Mouse (Mus musculus) cerebral cortex, adult 2 months (tissue): Measurements from ENCODE around the gene Tpk1.

Experiments
- WGBS: fragments of 180-500 bp; shearing (Covaris S2); methylation state at CpG from one replicate; pipeline ENCODE4 v1.1.7; 2018; 5-methylcytosine and 5-hydroxymethylcytosine counted together

Tpk1 gene

DNA sequence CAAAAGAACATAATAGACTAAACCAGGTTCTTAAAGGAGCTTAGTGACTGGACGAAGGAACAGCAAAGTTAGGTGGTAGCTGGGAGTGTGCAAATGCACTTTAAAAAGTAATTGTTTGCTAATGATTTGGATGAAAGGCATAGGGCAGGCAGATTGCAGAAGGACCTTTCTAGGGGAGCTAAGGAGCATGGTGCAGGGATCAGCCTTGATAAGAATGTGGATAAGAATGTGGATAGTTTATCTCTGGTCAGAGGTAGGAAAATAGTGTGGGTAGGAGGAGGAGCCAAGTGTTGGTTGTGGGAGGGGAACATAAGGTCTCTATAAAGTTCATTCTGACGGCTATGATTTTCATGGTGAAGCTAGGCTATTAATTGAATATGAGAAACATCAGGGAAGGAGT lies 327.3 kb downstream of the Tpk1 start:
- 88% methylated on average over 2 of the region's 2 CpGs for WGBS

- 37% methylated on average over 10 of the region's 10 CpGs for WGBS
Observed at GRCm38 (mm10) chr6:43337491-43337961, 328.6 kb downstream of the Tpk1 start.

DNA sequence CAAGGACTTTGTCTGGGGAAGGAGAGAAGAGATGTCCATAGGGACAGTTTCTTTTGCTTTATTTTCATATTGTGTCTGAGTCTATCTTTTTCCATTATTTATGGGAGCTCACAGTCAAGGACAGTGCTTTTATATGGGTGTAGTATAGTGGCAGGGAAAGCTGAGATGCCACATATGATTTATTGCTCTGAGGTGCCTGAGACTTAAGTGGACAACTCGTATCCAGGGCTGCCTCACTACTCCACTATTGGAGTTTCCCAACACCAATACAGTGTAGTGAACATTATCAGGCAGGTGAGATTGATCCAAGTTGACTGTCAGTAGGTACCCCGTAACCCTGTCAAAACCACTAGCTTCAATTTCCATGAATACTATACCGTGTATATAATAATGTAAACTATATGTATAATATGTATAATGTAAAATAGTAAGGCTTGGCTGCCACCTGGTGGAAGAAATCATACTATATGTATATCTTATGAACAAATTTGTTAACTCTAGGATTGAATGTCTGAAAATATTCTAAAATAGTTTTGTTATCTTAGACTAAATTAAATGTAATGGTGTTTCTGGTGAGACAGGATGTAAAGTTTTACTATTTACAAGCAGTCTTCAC lies 330.4 kb downstream of the Tpk1 start:
- 67% methylated on average over 3 of the region's 3 CpGs for WGBS

GRCm38 (mm10) chr6:43333479-43333878 lies 332.6 kb downstream of the Tpk1 start:
- WGBS: 63% methylated on average over 4 of the region's 4 CpGs

DNA sequence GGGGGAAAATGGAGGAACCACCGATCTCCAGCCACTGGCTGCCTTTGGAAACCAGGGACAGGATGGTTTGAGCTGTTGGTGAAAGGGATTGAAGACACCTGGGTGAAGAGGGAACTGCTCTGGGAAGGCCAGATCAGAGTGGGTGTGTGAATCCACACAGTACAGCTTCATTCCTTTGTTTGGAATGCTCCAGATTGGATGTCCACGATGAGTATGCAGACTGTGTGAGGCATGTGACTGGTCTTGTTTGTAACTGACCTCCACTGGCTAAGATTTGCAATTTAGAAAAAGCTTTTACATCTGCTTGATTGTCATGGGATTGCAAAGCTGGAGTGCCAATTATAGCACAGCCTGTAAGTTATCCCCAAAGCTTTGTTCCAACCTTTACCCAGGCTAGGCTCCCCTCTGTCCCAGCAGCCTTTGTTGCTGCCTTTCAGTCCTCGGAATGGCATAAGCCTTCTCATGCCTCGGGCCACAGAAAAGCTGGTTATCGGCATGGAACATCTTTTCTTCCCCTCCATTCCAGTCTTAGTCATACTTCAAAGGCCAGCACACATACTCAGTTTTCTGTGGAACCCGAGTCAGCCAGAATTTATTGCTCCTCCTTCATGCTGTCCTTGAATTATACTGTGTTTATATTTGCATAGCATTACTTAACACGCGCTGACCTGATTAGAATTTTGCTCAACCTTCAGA lies 353.0 kb downstream of the Tpk1 start:
- WGBS: 55% methylated on average over 8 of the region's 8 CpGs

GRCm38 (mm10) chr6:43310071-43310470 lies 356.0 kb downstream of the Tpk1 start:
- WGBS: 42% methylated on average over 6 of the region's 6 CpGs

- WGBS: 66% methylated on average over 16 of the region's 16 CpGs
Observed at GRCm38 (mm10) chr6:43309454-43309853, 356.6 kb downstream of the Tpk1 start, which contains the start of gene Nobox. Nobox (minus strand) TSS chr6:43309554.

- WGBS: 8% methylated on average over 2 of the region's 2 CpGs
Observed at GRCm38 (mm10) chr6:43297508-43297850, 368.6 kb downstream of the Tpk1 start.

DNA sequence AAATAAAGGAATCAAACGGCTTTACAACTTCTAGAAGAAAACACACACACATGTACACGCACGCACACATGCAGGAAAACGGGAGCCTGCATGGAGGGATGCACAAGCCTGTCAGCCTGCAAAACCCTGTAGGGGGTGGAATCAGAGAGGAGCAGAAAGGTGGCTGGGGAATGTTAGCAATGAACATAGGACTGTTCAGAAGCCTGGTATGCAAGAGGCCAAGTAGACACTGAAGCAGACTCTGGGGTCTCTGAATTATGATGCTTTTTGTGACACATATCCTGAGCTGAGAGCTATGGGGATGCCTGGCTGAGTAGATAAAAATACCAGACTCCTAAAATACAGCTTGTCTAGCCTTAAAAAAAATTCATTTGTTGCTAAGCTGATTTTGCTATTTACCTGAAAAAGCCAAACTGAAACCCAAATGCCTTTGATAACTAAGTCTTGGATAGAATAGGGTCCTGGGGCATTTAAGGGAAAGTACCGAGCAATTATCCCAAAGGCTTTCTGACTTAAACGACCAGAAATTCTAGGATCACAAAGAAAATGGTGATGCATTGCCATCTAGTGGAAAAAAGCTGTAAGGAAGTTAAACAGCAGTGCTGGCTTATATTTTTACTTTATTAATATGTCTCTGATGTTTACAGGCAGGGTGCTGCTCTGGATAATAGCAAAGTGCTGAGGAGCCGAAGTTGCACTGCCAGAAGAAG lies 369.1 kb downstream of the Tpk1 start:
- WGBS: 19% methylated on average over 7 of the region's 7 CpGs

DNA sequence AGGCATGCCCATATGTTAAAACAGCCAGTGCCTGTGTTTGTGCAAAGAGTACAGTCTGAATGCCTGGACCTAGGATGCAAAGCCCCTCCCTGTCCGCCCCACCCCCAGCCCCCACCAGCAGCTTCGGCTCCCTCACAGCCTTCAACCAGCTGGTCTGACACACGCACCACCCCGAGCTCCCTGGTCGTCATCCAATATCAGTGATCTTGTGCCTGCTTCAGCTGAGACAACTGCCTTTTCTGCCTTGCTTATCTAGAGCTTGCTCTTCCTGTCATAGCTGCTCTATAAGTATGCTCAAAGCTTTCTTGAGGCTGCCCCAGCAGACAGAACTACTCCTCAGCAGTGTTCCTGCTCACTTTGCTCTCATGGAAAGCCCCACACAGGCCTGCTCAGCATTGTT lies 370.2 kb downstream of the Tpk1 start:
- 15% methylated on average over 5 of the region's 5 CpGs for WGBS
